Mouse (Mus musculus) lung, postnatal 14 days (tissue): ENCODE results near the gene Pate2.
A peak's percentile ranks its signal among the peaks of the same experiment; 100 is the strongest.

ENCODE experiments used
- DNase-seq: peaks from one replicate; pipeline ENCODE4 v3.0.0; 2021

The Pate2 gene

GRCm38 (mm10) chr9:35569571-35570534 is at the start of gene Pate2, which contains the start of gene Hyls1:
Pate2 (plus strand) TSS chr9:35570284.
Hyls1 (minus strand) TSS chr9:35570398.
- DNase-seq: peak; percentile 93

DNA sequence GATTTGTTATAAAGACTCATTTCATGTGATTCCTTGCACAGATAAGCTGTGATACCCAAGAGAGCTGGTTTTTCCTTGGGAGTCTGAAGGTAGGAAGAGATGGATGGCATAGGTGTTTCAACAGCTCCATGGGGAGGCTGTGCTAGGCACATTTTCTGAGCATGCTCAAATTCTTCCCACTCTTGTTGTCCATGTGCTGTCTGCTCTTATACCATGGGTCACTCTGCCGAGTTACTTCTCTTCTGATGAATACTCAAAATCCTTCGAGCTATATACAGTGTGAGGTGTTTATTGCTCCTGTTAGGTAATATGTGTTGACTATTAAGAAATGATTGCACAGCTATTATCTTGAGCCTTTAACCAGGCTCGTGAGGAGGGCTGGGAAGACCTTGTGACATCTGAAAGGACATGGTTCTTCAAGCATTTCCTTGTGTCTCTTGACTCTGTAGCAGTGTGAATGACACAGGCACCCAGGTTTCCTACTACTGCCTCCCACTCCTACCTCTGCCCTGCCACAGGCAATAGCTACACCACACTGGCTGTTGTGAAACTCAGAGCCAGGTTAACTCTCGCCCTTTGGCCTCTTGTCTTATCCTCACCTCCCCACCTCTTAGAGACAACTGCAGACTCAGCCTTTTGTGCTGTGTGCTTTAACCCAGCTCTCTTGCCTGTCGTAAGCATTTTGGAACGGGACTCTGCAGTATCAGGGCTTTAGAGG is 49.3 kb upstream of the Pate2 start:
- no peak for DNase-seq

GRCm38 (mm10) chr9:35522241-35522640 is 47.8 kb upstream of the Pate2 start:
- DNase-seq: no peak

DNA sequence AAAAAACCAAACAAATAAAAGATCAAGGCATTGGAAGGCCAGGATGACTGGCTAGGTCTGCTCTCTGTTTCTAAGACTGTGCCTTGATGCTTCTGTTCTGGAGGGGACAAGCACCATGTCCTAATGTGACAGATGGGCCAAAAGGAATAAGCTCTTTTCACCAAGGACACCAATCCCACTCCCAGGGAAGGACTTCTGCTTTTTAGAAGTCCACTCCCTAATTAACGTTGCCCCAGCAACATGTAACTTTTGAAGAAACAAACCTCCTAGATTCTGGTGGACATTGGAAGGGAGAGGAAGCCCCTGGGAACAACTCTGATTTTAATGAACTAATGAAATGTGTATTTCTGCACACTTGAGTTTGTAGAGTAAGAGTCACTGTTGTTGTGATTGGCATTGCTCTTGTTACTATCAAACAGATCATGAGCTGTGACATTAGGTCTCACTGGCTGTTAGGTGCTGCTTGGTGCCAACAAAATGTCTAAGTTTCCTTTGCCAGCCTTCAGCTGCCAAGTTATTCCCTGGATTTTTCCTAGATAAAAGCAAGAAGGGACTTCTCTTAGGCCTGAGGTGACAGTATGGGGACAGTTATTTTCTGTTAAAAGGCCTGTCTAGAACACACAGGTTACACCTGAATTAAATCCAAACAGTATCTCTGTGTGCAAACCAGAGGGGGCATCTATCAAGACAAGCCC is 47.1 kb upstream of the Pate2 start:
- DNase-seq: no peak

- DNase-seq: peak; percentile 28
Measured at GRCm38 (mm10) chr9:35523541-35523940, 46.5 kb upstream of the Pate2 start.

DNA sequence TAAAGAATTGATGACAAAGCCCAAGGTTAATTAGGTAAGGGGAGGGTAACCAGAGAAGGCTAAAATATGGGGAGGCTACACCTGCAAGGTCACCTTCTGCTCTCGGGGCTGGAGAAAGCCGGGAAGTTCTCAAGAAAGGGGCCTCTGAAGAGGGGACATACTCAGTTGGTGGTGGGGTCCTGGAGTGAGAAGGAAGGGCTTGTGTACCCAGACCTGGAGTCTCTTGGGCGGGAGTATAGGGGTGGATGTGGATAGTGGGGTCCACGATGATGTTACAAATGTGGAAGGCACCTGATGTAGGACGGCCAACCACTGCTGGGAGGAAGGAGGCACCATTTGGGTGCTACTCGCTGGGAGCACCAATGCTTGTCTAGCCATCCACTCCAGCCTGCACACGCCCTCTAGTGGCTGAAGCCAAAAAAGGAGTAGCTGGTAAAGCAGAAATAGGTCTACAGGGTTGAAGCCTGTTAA is 46.1 kb upstream of the Pate2 start:
- peak; percentile 75 for DNase-seq

- no peak for DNase-seq
Measured at GRCm38 (mm10) chr9:35529141-35529540, 40.9 kb upstream of the Pate2 start.

- DNase-seq: no peak
Measured at GRCm38 (mm10) chr9:35529796-35530195, 40.3 kb upstream of the Pate2 start.

GRCm38 (mm10) chr9:35533266-35533665 is 36.8 kb upstream of the Pate2 start:
- DNase-seq: no peak

DNA sequence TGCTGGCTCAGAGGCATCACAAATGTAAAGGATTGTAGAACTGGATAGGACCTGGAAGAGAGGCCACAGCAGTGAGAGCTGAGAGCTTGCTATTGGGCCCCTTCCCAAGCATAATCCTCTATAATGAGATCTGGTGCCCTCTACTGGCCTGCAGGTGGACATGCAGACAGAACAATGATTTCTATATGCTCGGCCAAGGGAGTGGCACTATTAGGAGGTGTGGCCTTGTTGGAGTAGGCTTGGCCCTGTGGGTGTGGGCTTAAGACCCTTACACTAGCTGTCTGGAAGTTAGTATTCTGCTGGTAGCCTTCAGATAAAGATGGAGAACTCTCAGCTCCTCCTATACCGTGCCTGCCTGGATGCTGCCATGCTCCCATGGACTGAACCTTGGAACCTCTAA is 35.0 kb upstream of the Pate2 start:
- DNase-seq: peak; percentile 64

DNA sequence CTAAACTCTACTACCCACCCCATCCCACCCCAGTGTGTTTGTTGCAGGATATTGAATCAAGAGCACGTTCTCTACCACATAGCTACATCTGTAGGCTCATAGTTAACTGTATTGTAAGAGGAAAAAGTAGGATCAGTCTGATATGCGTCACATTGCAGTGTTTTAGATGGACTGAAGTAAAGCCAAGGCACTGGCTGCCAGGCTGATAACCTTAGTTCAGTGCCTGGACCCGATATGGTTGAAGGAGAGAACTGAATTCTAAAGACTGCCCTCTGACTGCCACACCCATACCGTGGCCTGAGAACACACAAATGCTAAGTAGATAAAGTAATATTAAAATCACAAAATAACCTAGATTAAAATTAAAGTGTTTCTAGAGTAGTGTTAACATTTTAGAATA is 34.2 kb upstream of the Pate2 start:
- no peak for DNase-seq

- DNase-seq: no peak
Measured at GRCm38 (mm10) chr9:35539001-35539750, 30.9 kb upstream of the Pate2 start.

GRCm38 (mm10) chr9:35541024-35541423 is 29.1 kb upstream of the Pate2 start:
- DNase-seq: no peak

DNA sequence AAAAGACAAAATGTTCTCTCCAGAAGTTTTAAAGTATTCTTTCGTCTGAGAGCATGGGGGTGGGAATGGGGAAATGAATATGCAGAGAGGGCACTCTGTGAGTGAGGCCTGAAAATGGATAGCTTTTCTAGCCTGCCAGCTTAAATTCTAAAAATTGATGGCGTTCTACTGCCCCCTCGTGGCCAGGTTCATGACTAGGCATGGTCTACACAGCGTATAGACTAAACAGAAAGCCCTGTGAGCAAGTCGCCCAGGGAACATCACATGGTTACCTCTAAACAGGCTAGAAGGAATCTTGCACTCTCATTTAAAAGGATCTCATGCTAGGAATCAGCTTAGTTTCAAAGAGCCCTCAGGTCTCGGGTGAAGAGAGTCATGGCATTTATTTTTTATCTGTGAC is 28.6 kb upstream of the Pate2 start:
- DNase-seq: peak; percentile 87

GRCm38 (mm10) chr9:35541941-35542340 is 28.1 kb upstream of the Pate2 start:
- DNase-seq: no peak

- DNase-seq: no peak
Measured at GRCm38 (mm10) chr9:35543099-35543860, 26.8 kb upstream of the Pate2 start.

GRCm38 (mm10) chr9:35544666-35545065 is 25.4 kb upstream of the Pate2 start:
- DNase-seq: no peak

- DNase-seq: no peak
Measured at GRCm38 (mm10) chr9:35545704-35546103, 24.4 kb upstream of the Pate2 start.

GRCm38 (mm10) chr9:35546745-35547144 is 23.3 kb upstream of the Pate2 start:
- DNase-seq: no peak

DNA sequence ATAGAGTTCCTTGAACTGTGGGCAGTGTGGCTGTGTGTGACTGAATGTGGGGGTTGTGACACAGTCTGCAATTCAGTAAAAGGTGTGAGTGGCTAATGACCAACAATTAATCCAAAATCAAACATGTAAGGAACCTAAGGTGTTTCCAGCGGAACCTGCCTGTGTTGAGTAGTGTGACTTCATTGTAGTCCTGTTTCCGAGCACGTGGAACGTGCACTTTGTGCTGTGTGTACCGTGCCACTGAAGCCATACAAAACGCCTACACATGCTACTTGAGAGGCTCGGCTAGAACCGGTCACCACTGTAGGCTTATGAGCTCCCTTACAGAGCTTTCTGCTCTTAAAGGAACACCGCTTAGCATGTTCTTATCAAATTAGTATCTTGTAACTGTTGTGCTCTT is 21.6 kb upstream of the Pate2 start:
- DNase-seq: no peak

DNA sequence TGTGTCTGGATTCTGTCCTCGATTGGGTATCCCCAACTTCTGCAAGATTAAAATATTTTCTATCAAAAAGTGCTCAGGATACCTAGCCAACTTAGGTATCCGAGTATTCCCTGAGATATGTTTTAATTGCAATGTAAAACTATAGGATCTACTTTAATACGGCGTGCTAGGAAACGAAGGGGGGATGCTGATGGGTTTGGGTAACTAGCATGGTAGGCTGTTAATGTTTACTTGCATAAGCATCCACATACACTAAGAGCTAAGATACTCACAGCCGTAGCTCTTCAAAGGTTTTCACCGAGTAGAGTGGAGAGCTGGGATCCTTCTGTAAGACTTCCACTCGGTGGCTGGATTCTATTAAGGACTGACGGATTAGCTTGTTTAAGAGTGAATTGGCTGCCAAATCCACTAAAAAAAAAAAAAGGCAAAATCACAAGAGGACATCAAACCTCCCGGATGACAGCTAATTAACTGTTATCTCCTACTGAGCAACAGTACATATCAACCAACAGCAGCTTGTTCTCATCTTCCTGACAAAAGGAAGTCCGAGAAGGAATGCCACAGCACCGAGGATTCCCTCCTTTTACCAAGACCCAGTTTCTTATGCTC is 13.5 kb upstream of the Pate2 start:
- no peak for DNase-seq
